Mouse (Mus musculus): ENCODE results near the gene Olfr351.

The Olfr351 gene

GRCm38 (mm10) chr2:36862560-36862959 is at the start of gene Olfr351:
TSS of gene Olfr351 (minus strand) at chr2:36862660.
- ATAC-seq (ENCODE audit: insufficient number of reproducible peaks, low FRiP score, low TSS enrichment), result no peak

- no peak for ATAC-seq (ENCODE audit: insufficient number of reproducible peaks, low FRiP score, low TSS enrichment)
These were observed 42.9 kb upstream of the Olfr351 start, which contains the start of gene Olfr354 for GRCm38 (mm10) chr2:36905380-36905779. TSS of gene Olfr354 (plus strand) at chr2:36905680.

GRCm38 (mm10) chr2:36897114-36897513 is 34.7 kb upstream of the Olfr351 start:
- no peak for ATAC-seq (ENCODE audit: insufficient number of reproducible peaks, low FRiP score, low TSS enrichment)

GRCm38 (mm10) chr2:36892836-36893235 is 30.4 kb upstream of the Olfr351 start, which contains the start of gene Olfr353:
TSS of gene Olfr353 (minus strand) at chr2:36892936.
- no peak for ATAC-seq (ENCODE audit: insufficient number of reproducible peaks, low FRiP score, low TSS enrichment)

GRCm38 (mm10) chr2:36868160-36868559 is 5.7 kb upstream of the Olfr351 start, which contains the start of gene Olfr352:
TSS of gene Olfr352 (plus strand) at chr2:36868460.
- ATAC-seq (ENCODE audit: insufficient number of reproducible peaks, low FRiP score, low TSS enrichment), result no peak

GRCm38 (mm10) chr2:36846010-36846409 is 16.4 kb downstream of the Olfr351 start, which contains the start of gene Olfr350:
TSS of gene Olfr350 (plus strand) at chr2:36846310.
- no peak for ATAC-seq (ENCODE audit: insufficient number of reproducible peaks, low FRiP score, low TSS enrichment)

GRCm38 (mm10) chr2:36816932-36817331 is 45.5 kb downstream of the Olfr351 start, which contains the start of gene Olfr3:
TSS of gene Olfr3 (minus strand) at chr2:36817032.
- no peak for ATAC-seq (ENCODE audit: insufficient number of reproducible peaks, low FRiP score, low TSS enrichment)
